Mouse (Mus musculus) intestine, postnatal 0 days (tissue): Measurements from ENCODE around the gene Cst7. TPM values are rescaled to one million over a fixed set of nuclear protein-coding genes. Genes with fewer than 3 reads are reported as not detected.

Experiments
- ATAC-seq: fragments of 200-750 bp; cut with Nextera tagmentation; 2 replicates; pipeline ENCODE4 v1.8.0; 2017; ENCODE audit warnings: mild to moderate bottlenecking, moderate TSS enrichment, moderate library complexity
- H3K27ac ChIP-seq: fragments of 300-500 bp; sonication (generic); 2 replicates; pipeline ENCODE4 v1.5.1; 2014; ENCODE audit warnings: mild to moderate bottlenecking, low read depth, low read length, moderate library complexity
- H3K27me3 ChIP-seq: fragments of 300-500 bp; sonication (generic); replicated peaks from 2 replicates; pipeline ENCODE4 v1.6.1; 2014; ENCODE audit warnings: low read length, mixed read lengths; ENCODE audit not compliant: control insufficient read depth, insufficient read depth
- H3K36me3 ChIP-seq: fragments of 300-500 bp; sonication (generic); 2 replicates; pipeline ENCODE4 v1.6.1; 2014; ENCODE audit warnings: mild to moderate bottlenecking, moderate library complexity; ENCODE audit not compliant: control insufficient read depth, insufficient read depth
- H3K4me1 ChIP-seq: fragments of 300-500 bp; sonication (generic); replicated peaks from 2 replicates; pipeline ENCODE4 v1.6.1; 2014; ENCODE audit warnings: antibody characterized with exemption, low read length, mixed read lengths; ENCODE audit not compliant: control insufficient read depth, insufficient read depth
- H3K4me2 ChIP-seq: fragments of 300-500 bp; sonication (generic); replicated peaks from 2 replicates; pipeline ENCODE4 v1.6.1; 2014; ENCODE audit warnings: low read depth, mild to moderate bottlenecking, moderate library complexity
- H3K4me3 ChIP-seq: fragments of 300-500 bp; sonication (generic); 2 replicates; pipeline ENCODE4 v1.5.1; 2014; ENCODE audit warnings: low read depth, low read length
- H3K9ac ChIP-seq: fragments of 300-500 bp; sonication (generic); 2 replicates; pipeline ENCODE4 v1.6.1; 2014; ENCODE audit warnings: mild to moderate bottlenecking, low read depth, low read length
- H3K9me3 ChIP-seq: fragments of 300-500 bp; sonication (generic); 2 replicates; pipeline ENCODE4 v1.6.1; 2016; ENCODE audit warnings: mixed run types; ENCODE audit not compliant: control insufficient read depth
- CTCF ChIP-seq: sonication (generic); IDR thresholded peaks from 2 replicates; pipeline ENCODE4 v1.5.1; 2016; ENCODE audit warnings: low read depth, mild to moderate bottlenecking, control low read depth, antibody characterized with exemption, moderate library complexity
- WGBS: fragments of 180-500 bp; shearing (Covaris S2); extraction: QIAGEN DNeasy Blood & Tissue Kit; methylation state at CpG from one replicate; pipeline ENCODE4 v1.1.7; 2014; 5-methylcytosine and 5-hydroxymethylcytosine counted together
- polyA plus RNA-seq: library from polyadenylated mRNA; unstranded; fragments of >200 nt; fragmentation: Nextera tagmentation; extraction: Ambion mirVana; gene quantifications from 2 replicates; pipeline ENCODE4 v1.2.1, GENCODE M21; 2015

Gene Cst7
- polyA plus RNA-seq, 1 experiment from 2014 or later, result 0.16 TPM

DNA sequence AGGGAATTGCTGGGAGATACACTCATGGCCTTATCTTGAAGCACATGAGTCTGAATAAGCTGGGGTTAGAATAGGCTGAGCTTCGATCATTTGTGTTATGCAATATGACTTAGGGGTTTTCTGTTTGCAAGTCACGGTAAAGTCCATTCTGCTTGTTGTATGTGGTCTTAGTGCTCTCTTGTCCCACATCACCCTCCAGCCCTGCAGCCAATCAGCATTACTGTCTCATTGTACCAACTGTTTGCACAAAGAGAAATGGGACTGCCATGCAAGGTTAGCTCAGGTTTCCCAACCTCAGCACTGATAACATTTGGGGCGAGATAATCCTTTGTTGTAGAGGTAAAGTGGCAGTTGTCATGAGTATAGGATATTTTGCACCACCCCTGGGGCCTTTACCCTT, 39.9 kb downstream of the Cst7 start:
- Histone ChIP-seq H3K27ac (no peak overlapping the region), H3K27me3 (no peaks in the 10 kb centered on the region), H3K4me2 (no peak overlapping the region), H3K36me3 (no peaks in the 10 kb centered on the region), H3K9me3 (no peaks in the 10 kb centered on the region), H3K4me1 (no peaks in the 10 kb centered on the region), H3K9ac (no peak overlapping the region), H3K4me3 (no peak overlapping the region)
- no peak for TF ChIP-seq CTCF
- WGBS, result 58% methylated on average over 3 of the region's 3 CpGs
- ATAC-seq, result no peak

DNA sequence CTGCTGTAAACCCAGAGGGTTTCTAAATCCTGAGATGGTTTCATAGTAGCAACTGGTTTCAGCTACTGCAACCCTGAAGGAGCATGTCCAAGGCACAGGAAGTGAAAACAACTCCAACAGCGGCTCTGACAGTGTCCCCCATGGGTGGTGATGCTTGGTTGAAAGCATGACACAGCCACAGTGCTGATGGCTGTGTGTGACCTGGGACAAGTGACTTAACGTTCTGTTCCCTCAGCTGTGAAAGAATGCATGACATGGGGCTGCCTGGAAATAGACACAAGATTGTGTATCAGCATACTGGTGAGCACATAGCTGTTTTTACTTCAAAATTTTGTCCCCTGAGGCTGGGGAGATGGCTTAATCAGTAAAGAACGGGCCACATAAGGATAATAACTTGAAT, 51.5 kb downstream of the Cst7 start:
- no peak for TF ChIP-seq CTCF
- WGBS, result 81% methylated on average over 3 of the region's 3 CpGs
- no peak overlapping the region for H3K4me2 ChIP-seq

DNA sequence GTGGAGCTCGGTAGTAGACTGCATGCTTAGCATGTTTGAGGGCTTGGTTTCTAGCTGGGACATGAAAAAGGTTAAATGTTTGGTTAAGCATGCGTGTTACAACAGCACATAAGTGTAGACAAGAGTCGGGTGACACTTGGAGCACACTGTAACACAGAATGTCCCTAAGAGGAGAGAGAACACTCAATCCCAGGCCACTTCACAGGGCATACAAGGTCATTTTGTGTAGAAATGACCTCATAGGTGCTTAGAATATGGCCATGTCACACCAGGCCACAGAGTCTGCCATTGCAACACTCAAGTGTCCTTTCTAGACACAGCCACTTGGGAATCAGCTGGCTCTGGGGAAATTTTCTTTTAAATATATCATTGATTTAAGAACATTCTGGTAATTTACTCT, 53.7 kb downstream of the Cst7 start:
- WGBS, result 93% methylated on average over 3 of the region's 3 CpGs

More for the DNA sequence above, 51.5 kb downstream of the Cst7 start:
- Histone ChIP-seq H3K27me3 (no peaks in the 10 kb centered on the region), H3K27ac (no peak overlapping the region), H3K4me3 (no peak overlapping the region), H3K9ac (no peak overlapping the region), H3K4me1 (no peaks in the 10 kb centered on the region), H3K9me3 (no peaks in the 10 kb centered on the region), H3K36me3 (peaks cover 53% of the 10 kb centered on the region; the same call in 1 of the 2 replicates)
- no peak for ATAC-seq

GRCm38 (mm10) chr2:150624926-150625325, 54.7 kb downstream of the Cst7 start:
- no peak overlapping the region for H3K4me2 ChIP-seq
- H3K36me3 ChIP-seq, result peaks cover 63% of the 10 kb centered on the region
- no peak overlapping the region for H3K9ac ChIP-seq
- no peaks in the 10 kb centered on the region for H3K27me3 ChIP-seq
- TF ChIP-seq CTCF, result no peak
- no peak for ATAC-seq
- H3K9me3 ChIP-seq, result no peaks in the 10 kb centered on the region
- H3K27ac ChIP-seq, result no peak overlapping the region
- 89% methylated on average over 8 of the region's 8 CpGs for WGBS
- no peak overlapping the region for H3K4me3 ChIP-seq
- H3K4me1 ChIP-seq, result no peaks in the 10 kb centered on the region

More for the DNA sequence above, 53.7 kb downstream of the Cst7 start:
- no peak for TF ChIP-seq CTCF
- Histone ChIP-seq H3K9me3 (no peaks in the 10 kb centered on the region), H3K36me3 (peaks cover 71% of the 10 kb centered on the region), H3K27ac (no peak overlapping the region), H3K4me3 (no peak overlapping the region), H3K4me1 (no peaks in the 10 kb centered on the region), H3K9ac (no peak overlapping the region), H3K4me2 (no peak overlapping the region), H3K27me3 (no peaks in the 10 kb centered on the region)
- ATAC-seq, result no peak

- Histone ChIP-seq H3K4me2 (no peak overlapping the region), H3K27ac (no peak overlapping the region), H3K9ac (no peak overlapping the region), H3K27me3 (no peaks in the 10 kb centered on the region), H3K9me3 (no peaks in the 10 kb centered on the region), H3K36me3 (peaks cover 55% of the 10 kb centered on the region), H3K4me3 (no peak overlapping the region), H3K4me1 (no peaks in the 10 kb centered on the region)
- 68% methylated on average over 6 of the region's 6 CpGs for WGBS
- no peak for ATAC-seq
- TF ChIP-seq CTCF, result no peak
These were observed 56.9 kb downstream of the Cst7 start for GRCm38 (mm10) chr2:150627140-150627539.

Other genes with a start within 250 kb of the Cst7 start
- 0.89 and 1.0 TPM in 2 replicates for gene Gm10130, start 246.7 kb upstream of the Cst7 start, polyA plus RNA-seq
- 1.5 and 1.6 TPM in 2 replicates for gene 3300002I08Rik, start 207.7 kb upstream of the Cst7 start, polyA plus RNA-seq
- gene Zfp442, start 118.9 kb upstream of the Cst7 start, polyA plus RNA-seq, result 1.2 and 1.4 TPM in 2 replicates
- gene Zfp345, start 85.3 kb upstream of the Cst7 start, polyA plus RNA-seq, result not detected in 2 replicates
- 24.4 TPM in 2 replicates for gene Apmap, start 38.2 kb downstream of the Cst7 start, polyA plus RNA-seq
- gene Acss1, start 98.1 kb downstream of the Cst7 start, polyA plus RNA-seq, result 36.5 and 44.3 TPM in 2 replicates
- not detected in 2 replicates for gene Vsx1, start 118.9 kb downstream of the Cst7 start, polyA plus RNA-seq
- 8.0 and 8.2 TPM in 2 replicates for gene Entpd6, start 178.6 kb downstream of the Cst7 start, polyA plus RNA-seq
- 42.3 and 43.7 TPM in 2 replicates for gene Pygb, start 216.3 kb downstream of the Cst7 start, polyA plus RNA-seq